ENCODE assay signal across 8 mouse cellular contexts in the genomic region with DNA sequence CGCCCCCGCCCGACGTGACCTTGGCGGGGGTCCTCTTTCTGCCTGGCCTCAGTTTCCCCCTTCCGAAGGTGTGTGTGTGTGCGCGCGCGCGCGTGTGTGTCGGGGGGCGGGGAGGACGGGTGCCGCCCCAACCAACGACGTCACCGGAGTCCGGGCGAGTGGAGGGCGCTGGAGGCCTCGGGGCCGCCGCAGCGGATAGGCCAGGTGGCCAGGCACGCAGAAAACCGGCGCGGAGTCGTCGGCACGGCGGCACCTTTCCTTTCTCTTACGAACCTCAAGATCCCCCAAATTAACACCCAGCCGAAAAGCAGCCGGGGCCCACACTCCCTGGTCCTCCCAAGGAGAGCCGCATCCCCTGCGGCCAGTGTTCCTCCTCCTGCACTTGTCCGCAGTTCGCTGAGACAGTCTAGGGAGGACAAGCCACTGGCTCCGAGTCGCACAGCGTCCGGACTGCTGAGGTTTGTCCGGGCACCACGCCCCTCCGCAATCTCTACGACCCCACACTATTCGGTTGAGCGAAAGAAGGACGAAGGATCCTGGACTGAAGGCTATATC.
DNase-seq lines count a peak whose midpoint lies in the region; ATAC-seq and TF ChIP-seq lines count a peak whose summit lies in the region.

No protein-coding gene starts in this region.

- H3K4me3 ChIP-seq in ES-E14 (ENCODE audit: insufficient read depth in 1 of 2, low read depth in 1 of 2, low read length in 2 of 2, poor library complexity in 1 of 2, severe bottlenecking in 1 of 2) (peak overlapping the region; percentile 75 to 80), macrophage (ENCODE audit: inconsistent target) (peak overlapping the region; percentile 28; the same call in 1 of the 2 replicates)
- H3K4me3 ChIP-seq in bone marrow macrophage, adult 2 months (ENCODE audit: insufficient read depth, low read length): peak overlapping the region; percentile 75
- peak overlapping the region; percentile 69 for H3K4me3 ChIP-seq in left cerebral cortex, adult 2 months

- TF ChIP-seq CTCF in bone marrow macrophage, adult 2 months (IDR thresholded peaks at IDR 0.05; ENCODE audit: low read depth, low read length): no peak
- TF ChIP-seq CTCF in left cerebral cortex, adult 2 months (IDR thresholded peaks at IDR 0.05): no peak; the same call in 1 of the 2 replicates

- no peak for DNase-seq in ES-E14 (ENCODE audit: low read depth, low spot score)
- DNase-seq in heart, postnatal 10 days: peak; percentile 76 to 78
- DNase-seq in left cerebral cortex, adult 2 months (ENCODE audit: extremely low spot score in 1 of 2, low spot score in 2 of 2): peak; percentile 64 to 66
- DNase-seq in right cerebral cortex, postnatal 4 days: peak; percentile 60
- DNase-seq in natural killer cell, adult 2 months (ENCODE audit: low spot score in 2 of 2): no peak

- WGBS in macrophage (ENCODE audit: missing documents): 3% methylated on average over 52 of the region's 52 CpGs

- TF ChIP-seq POLR2A in bone marrow macrophage, adult 2 months (IDR thresholded peaks at IDR 0.05; ENCODE audit: borderline replicate concordance, low read depth, low read length): no peak

- 0 out of 2 replicates have a peak, but pooled peaks have one; percentile 26 for ATAC-seq in erythroid progenitor cell, adult 5-6 weeks (replicated peaks; ENCODE audit: low FRiP score, poor library complexity, severe bottlenecking)

- H3K27ac ChIP-seq in ES-E14 (ENCODE audit: insufficient read depth, low read depth, low read length, poor library complexity, severe bottlenecking): no peak overlapping the region
- H3K27ac ChIP-seq in bone marrow macrophage, adult 2 months (ENCODE audit: insufficient read depth, low read depth, low read length): no peak overlapping the region
- H3K27ac ChIP-seq in left cerebral cortex, adult 2 months: peak overlapping the region; percentile 60
- H3K27ac ChIP-seq in macrophage: no peak overlapping the region

- H3K9me3 ChIP-seq in ES-E14 (ENCODE audit: control insufficient read depth, insufficient read depth, low read depth, low read length): no peaks in the 10 kb centered on the region

- peaks cover 84% of the 10 kb centered on the region for H3K79me2 ChIP-seq in macrophage (ENCODE audit: inconsistent target)

- H3K36me3 ChIP-seq in ES-E14 (ENCODE audit: control insufficient read depth, insufficient read depth, low read length, poor library complexity, severe bottlenecking) (no peaks in the 10 kb centered on the region), macrophage (ENCODE audit: inconsistent target) (no peaks in the 10 kb centered on the region)

- in situ Hi-C loops in ES-E14 (cut with MboI; ENCODE audit: low sequenced_read_pairs in 2 of 2, unreplicated experiment in 2 of 2): no loop called here

- intact Hi-C loops in heart, postnatal 10 days (cut with DNase I): loop anchor here (1.0 to 2.0 kb wide), 4 partner anchors 72 to 544 kb away; no protein-coding TSS in a partner anchor
- intact Hi-C loops in left cerebral cortex, adult 2 months (cut with DNase I): loop anchor here (2.0 to 5.0 kb wide), 2 partner anchors 78 to 401 kb away; no protein-coding TSS in a partner anchor

- H3K9ac ChIP-seq in ES-E14 (ENCODE audit: insufficient read depth, low read depth, low read length, poor library complexity, severe bottlenecking): peak overlapping the region; percentile 71

- H3K4me1 ChIP-seq in ES-E14 (ENCODE audit: control insufficient read depth in 2 of 2, insufficient read depth in 2 of 2, low read length in 2 of 2, poor library complexity in 1 of 2): peaks cover 0 to 6% of the 10 kb centered on the region in 2 experiments; a peak in 2 of 4 replicates
- H3K4me1 ChIP-seq in bone marrow macrophage, adult 2 months (ENCODE audit: control insufficient read depth, insufficient read depth, low read length): peaks cover 56% of the 10 kb centered on the region

TF ChIP-seq in ES-E14, 5 proteins besides CTCF, POLR2A, EP300 and RAD21:
- no peak for TF ChIP-seq ZC3H11A (IDR thresholded peaks at IDR 0.05; ENCODE audit: borderline replicate concordance, low read depth, low read length)
- TF ChIP-seq CHD2 (IDR thresholded peaks at IDR 0.05; ENCODE audit: low read depth, low read length): no peak
- no peak for TF ChIP-seq HCFC1 (IDR thresholded peaks at IDR 0.05; ENCODE audit: borderline replicate concordance, insufficient read depth, low read length)
- TF ChIP-seq MAFK (IDR thresholded peaks at IDR 0.05; ENCODE audit: insufficient read depth, low read depth, low read length): no peak
- no peak for TF ChIP-seq ZNF384 (IDR thresholded peaks at IDR 0.05; ENCODE audit: low read depth, low read length)
TF ChIP-seq in ES-E14: peak in this region for 0.

Comparison
In these comparisons a context has a peak if more than half of its experiments do, and no peak if none do; other contexts are left out.
1. DNase-seq: peak in heart, postnatal 10 days (2 of 2), left cerebral cortex, adult 2 months (2 of 2) and right cerebral cortex, postnatal 4 days (single experiment); none in ES-E14 (single experiment) and natural killer cell, adult 2 months (0 of 2).
2. Peak in every context shown above with its lines, with median percentiles within 50 percentile points of each other: H3K4me3 ChIP-seq.